Mouse (Mus musculus) erythroblast, embryonic 14.5 days (primary cell): ENCODE measurements around the gene Gba.

Experiments used
- GATA1 ChIP-seq: IDR thresholded peaks from 2 replicates; pipeline ENCODE4 v1.6.1; 2012; ENCODE audit warnings: low read length, inconsistent platforms, mixed read lengths
- TAL1 ChIP-seq: IDR thresholded peaks from 3 replicates; pipeline ENCODE4 v1.6.1; 2012; ENCODE audit warnings: low read length, inconsistent platforms, mixed read lengths

DNA sequence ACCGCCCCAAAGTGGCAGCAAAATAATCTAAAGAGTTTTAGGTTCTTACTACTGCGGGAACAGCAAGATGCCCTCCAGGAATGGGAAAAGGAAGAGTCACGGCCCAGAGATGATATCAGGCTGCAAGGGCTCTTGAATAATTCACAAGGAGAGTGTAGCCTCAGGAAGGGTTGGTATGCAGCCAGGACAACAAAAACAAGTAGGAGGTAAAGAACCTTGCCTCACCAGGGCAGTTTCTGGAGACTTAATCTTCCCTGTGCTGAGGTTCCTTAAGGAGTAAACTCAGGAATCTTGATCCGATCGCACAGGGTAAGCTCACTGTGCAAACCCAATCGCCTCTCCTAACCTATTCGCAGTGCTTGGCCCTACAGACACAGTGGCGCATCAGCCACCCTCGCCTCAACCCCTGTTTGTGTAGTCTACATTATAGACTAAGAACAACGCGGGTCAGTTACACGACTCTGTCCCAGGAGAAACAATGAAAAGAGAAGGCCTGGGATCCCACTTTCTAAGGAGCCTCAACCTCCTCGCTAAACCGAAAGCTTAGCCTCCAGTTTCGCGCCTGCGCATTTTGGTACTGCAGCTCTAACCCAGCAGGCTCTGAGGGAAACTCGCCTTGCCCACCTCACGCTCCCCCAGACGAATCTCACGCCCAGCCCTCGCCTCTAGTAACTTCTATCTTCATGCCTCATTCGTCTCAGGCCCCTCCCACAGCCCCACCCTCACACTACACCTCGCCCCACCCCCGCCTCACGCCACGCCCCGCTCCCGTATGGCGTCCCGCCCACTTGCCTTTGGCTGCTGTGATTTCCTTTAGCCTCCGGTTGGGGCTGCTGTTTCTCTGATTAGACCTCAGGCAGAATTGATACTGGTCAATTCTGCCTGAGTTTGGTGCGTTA, 6.5 kb upstream of the Gba start:
- TF ChIP-seq GATA1 (no peak), TAL1 (no peak)
